Mouse (Mus musculus): ENCODE measurements around the gene Depp1. TPM values are rescaled to one million over a fixed set of nuclear protein-coding genes. Genes with fewer than 3 reads are reported as not detected.

Depp1 gene
- polyA plus RNA-seq, 1 experiment from 2014 or later = 4.2 TPM

- Histone ChIP-seq H3K9ac (no peak overlapping the region), H3K4me1 (no peaks in the 10 kb centered on the region), H3K4me2 (no peak overlapping the region), H3K9me3 (no peaks in the 10 kb centered on the region), H3K27me3 (no peaks in the 10 kb centered on the region), H3K36me3 (replicated peaks) (no peaks in the 10 kb centered on the region), H3K27ac (no peak overlapping the region), H3K4me3 (replicated peaks) (no peak overlapping the region)
- ATAC-seq (ENCODE audit: low FRiP score) = no peak
- 83% methylated on average over 10 of the region's 10 CpGs for WGBS
These were observed 14.9 kb upstream of the Depp1 start for GRCm38 (mm10) chr6:116635251-116636180.

- Histone ChIP-seq H3K36me3 (replicated peaks) (no peaks in the 10 kb centered on the region), H3K4me1 (no peaks in the 10 kb centered on the region), H3K9ac (no peak overlapping the region), H3K27ac (no peak overlapping the region), H3K9me3 (no peaks in the 10 kb centered on the region), H3K27me3 (no peaks in the 10 kb centered on the region), H3K4me3 (replicated peaks) (no peak overlapping the region), H3K4me2 (no peak overlapping the region)
- 86% methylated on average over 9 of the region's 9 CpGs for WGBS
- no peak for ATAC-seq (ENCODE audit: low FRiP score)
These were observed 13.7 kb upstream of the Depp1 start for GRCm38 (mm10) chr6:116636581-116637235.

- H3K9me3 ChIP-seq = no peaks in the 10 kb centered on the region
- 92% methylated on average over 5 of the region's 5 CpGs for WGBS
These were observed 12.9 kb upstream of the Depp1 start for GRCm38 (mm10) chr6:116637496-116637895.

GRCm38 (mm10) chr6:116638871-116639270 is 11.5 kb upstream of the Depp1 start:
- no peak overlapping the region for H3K27ac ChIP-seq
- no peaks in the 10 kb centered on the region for H3K4me1 ChIP-seq
- WGBS = 85% methylated on average over 2 of the region's 2 CpGs
- H3K9ac ChIP-seq = no peak overlapping the region
- no peaks in the 10 kb centered on the region for H3K36me3 ChIP-seq (replicated peaks)
- H3K4me2 ChIP-seq = no peak overlapping the region
- H3K27me3 ChIP-seq = no peaks in the 10 kb centered on the region
- no peak overlapping the region for H3K4me3 ChIP-seq (replicated peaks)
- no peak for ATAC-seq (ENCODE audit: low FRiP score)
- no peaks in the 10 kb centered on the region for H3K9me3 ChIP-seq

More at GRCm38 (mm10) chr6:116637496-116637895, 12.9 kb upstream of the Depp1 start:
- no peak for ATAC-seq (ENCODE audit: low FRiP score)
- no peak overlapping the region for H3K4me3 ChIP-seq (replicated peaks)
- H3K36me3 ChIP-seq (replicated peaks) = no peaks in the 10 kb centered on the region
- H3K4me2 ChIP-seq = no peak overlapping the region
- H3K27ac ChIP-seq = no peak overlapping the region
- H3K9ac ChIP-seq = no peak overlapping the region
- no peaks in the 10 kb centered on the region for H3K4me1 ChIP-seq
- H3K27me3 ChIP-seq = no peaks in the 10 kb centered on the region

- H3K4me1 ChIP-seq = no peaks in the 10 kb centered on the region
- H3K27me3 ChIP-seq = no peaks in the 10 kb centered on the region
- no peak overlapping the region for H3K27ac ChIP-seq
- H3K9me3 ChIP-seq = no peaks in the 10 kb centered on the region
- H3K4me2 ChIP-seq = no peak overlapping the region
- no peak overlapping the region for H3K9ac ChIP-seq
- no peak for ATAC-seq (ENCODE audit: low FRiP score)
- peaks cover under 1% of the 10 kb centered on the region; the same call in 1 of the 2 replicates for H3K36me3 ChIP-seq (replicated peaks)
- H3K4me3 ChIP-seq (replicated peaks) = no peak overlapping the region
- WGBS = 77% methylated on average over 2 of the region's 2 CpGs
These were observed 10.7 kb upstream of the Depp1 start for GRCm38 (mm10) chr6:116639663-116640062.

- 89% methylated on average over 11 of the region's 11 CpGs for WGBS
- no peak overlapping the region for H3K27ac ChIP-seq
- H3K36me3 ChIP-seq (replicated peaks) = peaks cover 4% of the 10 kb centered on the region; the same call in 1 of the 2 replicates
- ATAC-seq (ENCODE audit: low FRiP score) = no peak
- H3K4me3 ChIP-seq (replicated peaks) = no peak overlapping the region
- H3K4me1 ChIP-seq = no peaks in the 10 kb centered on the region
- H3K27me3 ChIP-seq = no peaks in the 10 kb centered on the region
- H3K9me3 ChIP-seq = no peaks in the 10 kb centered on the region
- H3K4me2 ChIP-seq = no peak overlapping the region
- no peak overlapping the region for H3K9ac ChIP-seq
These were observed 7.5 kb upstream of the Depp1 start for GRCm38 (mm10) chr6:116642942-116643341.

- no peak for ATAC-seq (ENCODE audit: low FRiP score)
- H3K9ac ChIP-seq = no peak overlapping the region
- no peaks in the 10 kb centered on the region for H3K27me3 ChIP-seq
- H3K27ac ChIP-seq = no peak overlapping the region
- H3K36me3 ChIP-seq (replicated peaks) = peaks cover 4% of the 10 kb centered on the region; the same call in 1 of the 2 replicates
- H3K9me3 ChIP-seq = no peaks in the 10 kb centered on the region
- WGBS = 69% methylated on average over 4 of the region's 4 CpGs
- no peak overlapping the region for H3K4me3 ChIP-seq (replicated peaks)
- no peaks in the 10 kb centered on the region for H3K4me1 ChIP-seq
- H3K4me2 ChIP-seq = no peak overlapping the region
These were observed 6.5 kb upstream of the Depp1 start for GRCm38 (mm10) chr6:116643881-116644280.

GRCm38 (mm10) chr6:116644335-116644734 is 6.1 kb upstream of the Depp1 start:
- H3K4me3 ChIP-seq (replicated peaks) = no peak overlapping the region
- peaks cover 4% of the 10 kb centered on the region; the same call in 1 of the 2 replicates for H3K36me3 ChIP-seq (replicated peaks)
- no peaks in the 10 kb centered on the region for H3K9me3 ChIP-seq
- no peak overlapping the region for H3K9ac ChIP-seq
- H3K27me3 ChIP-seq = no peaks in the 10 kb centered on the region
- ATAC-seq (ENCODE audit: low FRiP score) = no peak
- WGBS = 63% methylated on average over 3 of the region's 3 CpGs
- H3K4me2 ChIP-seq = no peak overlapping the region
- no peaks in the 10 kb centered on the region for H3K4me1 ChIP-seq
- H3K27ac ChIP-seq = no peak overlapping the region

- ATAC-seq (ENCODE audit: low FRiP score) = no peak
- Histone ChIP-seq H3K4me2 (no peak overlapping the region), H3K9me3 (no peaks in the 10 kb centered on the region), H3K27me3 (no peaks in the 10 kb centered on the region), H3K9ac (no peak overlapping the region), H3K4me1 (no peaks in the 10 kb centered on the region), H3K36me3 (replicated peaks) (peaks cover 4% of the 10 kb centered on the region; the same call in 1 of the 2 replicates), H3K4me3 (replicated peaks) (no peak overlapping the region), H3K27ac (no peak overlapping the region)
- 85% methylated on average over 12 of the region's 12 CpGs for WGBS
These were observed 2.6 kb upstream of the Depp1 start for GRCm38 (mm10) chr6:116647763-116648162.

GRCm38 (mm10) chr6:116649811-116650210 is 598 bp upstream of the Depp1 start:
- no peak for ATAC-seq (ENCODE audit: low FRiP score)
- Histone ChIP-seq H3K4me3 (replicated peaks) (no peak overlapping the region), H3K27ac (no peak overlapping the region), H3K27me3 (no peaks in the 10 kb centered on the region), H3K4me1 (no peaks in the 10 kb centered on the region), H3K9me3 (no peaks in the 10 kb centered on the region), H3K4me2 (no peak overlapping the region), H3K36me3 (replicated peaks) (peaks cover 2% of the 10 kb centered on the region; the same call in 1 of the 2 replicates), H3K9ac (no peak overlapping the region)
- 94% methylated on average over 7 of the region's 7 CpGs for WGBS

- Histone ChIP-seq H3K27ac (no peak overlapping the region), H3K9ac (no peak overlapping the region), H3K27me3 (no peaks in the 10 kb centered on the region), H3K9me3 (no peaks in the 10 kb centered on the region), H3K4me2 (no peak overlapping the region), H3K4me3 (replicated peaks) (no peak overlapping the region), H3K36me3 (replicated peaks) (peaks cover 3% of the 10 kb centered on the region; the same call in 1 of the 2 replicates), H3K4me1 (no peaks in the 10 kb centered on the region)
- no peak for ATAC-seq (ENCODE audit: low FRiP score)
- 85% methylated on average over 20 of the region's 20 CpGs for WGBS
These were observed 1.2 kb downstream of the Depp1 start for GRCm38 (mm10) chr6:116651437-116652118.

- H3K4me1 ChIP-seq = no peaks in the 10 kb centered on the region
- 73% methylated on average over 3 of the region's 3 CpGs for WGBS
- no peak overlapping the region for H3K4me2 ChIP-seq
- no peak overlapping the region for H3K9ac ChIP-seq
- peaks cover 8% of the 10 kb centered on the region; the same call in 1 of the 2 replicates for H3K36me3 ChIP-seq (replicated peaks)
- H3K4me3 ChIP-seq (replicated peaks) = no peak overlapping the region
- H3K27ac ChIP-seq = no peak overlapping the region
- no peaks in the 10 kb centered on the region for H3K27me3 ChIP-seq
- H3K9me3 ChIP-seq = no peaks in the 10 kb centered on the region
- ATAC-seq (ENCODE audit: low FRiP score) = no peak
These were observed 2.8 kb downstream of the Depp1 start for GRCm38 (mm10) chr6:116653191-116653590.
